Mouse (Mus musculus) E14TG2a.4 (cell line): ENCODE results near the gene Mpdu1.

ENCODE experiments used
- CTCF ChIP-seq: conservative IDR thresholded peaks from 2 replicates; pipeline ENCODE4 v1.5.1; 2014; ENCODE audit warnings: low read length
- POU5F1 ChIP-seq: IDR thresholded peaks from 2 replicates; pipeline ENCODE4 v1.6.1; 2014; ENCODE audit warnings: low read length, borderline replicate concordance

GRCm38 (mm10) chr11:69621571-69622268, 40.7 kb downstream of the Mpdu1 start, which contains the start of gene Sat2:
- TF ChIP-seq CTCF (no peak), POU5F1 (no peak)
